Mouse (Mus musculus): Measurements from ENCODE around the gene Gm21865. TPM values are rescaled to one million over a fixed set of nuclear protein-coding genes. Genes with fewer than 3 reads are reported as not detected.
"Not testable (repeated sequence)": the region's sequence is repeated elsewhere in the genome, so short reads cannot be mapped to it uniquely, and the experiment has no call there.

The Gm21865 gene
- not detected in 2 replicates for polyA plus RNA-seq (2015; fragmentation: Nextera tagmentation; extraction: Ambion mirVana)

- not testable (repeated sequence) for H3K36me3 ChIP-seq (ENCODE audit: control insufficient read depth, insufficient read depth, low read length); ATAC-seq (ENCODE audit: low FRiP score, low TSS enrichment); H3K4me3 ChIP-seq (ENCODE audit: low read depth, low read length); H3K27me3 ChIP-seq (ENCODE audit: control insufficient read depth, insufficient read depth, low read length); H3K9ac ChIP-seq (ENCODE audit: low read length); H3K4me1 ChIP-seq (replicated peaks; ENCODE audit: control insufficient read depth, insufficient read depth); H3K4me2 ChIP-seq (replicated peaks; ENCODE audit: low read depth); DNase-seq (ENCODE audit: low spot score); H3K9me3 ChIP-seq (ENCODE audit: control insufficient read depth, low read length); H3K27ac ChIP-seq (replicated peaks)
- 75% methylated on average over 2 of the region's 7 CpGs for WGBS
These were observed at the start of gene Gm21865 for GRCm38 (mm10) chrY:40316803-40317202. Gm21865 (minus strand) TSS chrY:40316903.

Other genes starting within 250 kb of the Gm21865 start
- gene Gm21882, start 64.6 kb upstream of the Gm21865 start, polyA plus RNA-seq (2015; fragmentation: Nextera tagmentation; extraction: Ambion mirVana), result not detected in 2 replicates